Mouse (Mus musculus): ENCODE results near the gene Fbf1. TPM values are rescaled to one million over a fixed set of nuclear protein-coding genes. Genes with fewer than 3 reads are reported as not detected.

The Fbf1 gene
- total RNA-seq, 2 experiments from 2014 or later, result 20.2 to 21.5 TPM

- DNase-seq, result no peak
Observed at GRCm38 (mm10) chr11:116178411-116179121, 10.6 kb upstream of the Fbf1 start.

GRCm38 (mm10) chr11:116176010-116176409 is 8.0 kb upstream of the Fbf1 start:
- DNase-seq, result no peak

GRCm38 (mm10) chr11:116174775-116175448 is 6.9 kb upstream of the Fbf1 start:
- no peak for DNase-seq

- no peak for DNase-seq
Observed at GRCm38 (mm10) chr11:116171959-116172358, 4.0 kb upstream of the Fbf1 start.

GRCm38 (mm10) chr11:116170003-116170800 is 2.2 kb upstream of the Fbf1 start:
- DNase-seq, result no peak

- no peak for DNase-seq
Observed at GRCm38 (mm10) chr11:116169214-116169613, 1.2 kb upstream of the Fbf1 start.

- DNase-seq, result no peak
Observed at GRCm38 (mm10) chr11:116167232-116167631, 734 bp downstream of the Fbf1 start.

GRCm38 (mm10) chr11:116163002-116163401 is 5.0 kb downstream of the Fbf1 start:
- DNase-seq, result no peak

- no peak for DNase-seq
Observed at GRCm38 (mm10) chr11:116162146-116162545, 5.8 kb downstream of the Fbf1 start.

- no peak for DNase-seq
Observed at GRCm38 (mm10) chr11:116161312-116161711, 6.7 kb downstream of the Fbf1 start.

- no peak for DNase-seq
Observed at GRCm38 (mm10) chr11:116150960-116151359, 17.0 kb downstream of the Fbf1 start.

- no peak for DNase-seq
Observed at GRCm38 (mm10) chr11:116149341-116149740, 18.6 kb downstream of the Fbf1 start.

- no peak for DNase-seq
Observed at GRCm38 (mm10) chr11:116148761-116149221, 19.2 kb downstream of the Fbf1 start.

- DNase-seq, result no peak
Observed at GRCm38 (mm10) chr11:116146294-116146985, 21.5 kb downstream of the Fbf1 start.

GRCm38 (mm10) chr11:116145481-116146293 is 22.3 kb downstream of the Fbf1 start:
- no peak for DNase-seq

GRCm38 (mm10) chr11:116143468-116143867 is 24.5 kb downstream of the Fbf1 start:
- no peak for DNase-seq

- DNase-seq, result no peak
Observed at GRCm38 (mm10) chr11:116142211-116142991, 25.6 kb downstream of the Fbf1 start.

- DNase-seq, result peak; percentile 91
Observed at GRCm38 (mm10) chr11:116138468-116139138, 29.4 kb downstream of the Fbf1 start, which contains the start of gene Mrpl38. TSS of gene Mrpl38 (minus strand) at chr11:116138868.

- no peak for DNase-seq
Observed at GRCm38 (mm10) chr11:116138096-116138467, 29.9 kb downstream of the Fbf1 start.

- DNase-seq, result no peak
Observed at GRCm38 (mm10) chr11:116134171-116134570, 33.8 kb downstream of the Fbf1 start.

All from heart, postnatal 4 days (tissue).